ENCODE assay signal across 21 mouse cellular contexts in genomic region chr11:19813549-19813948, GRCm38 (mm10).
DNase-seq lines count a peak whose midpoint lies in the region; ATAC-seq lines count a peak whose summit lies in the region.
"Had no signal": no experiment of that assay in that cellular context is flagged by ENCODE, and none has a peak within 500 bp of the region (broad histone marks: within the 10 kb centered on the region; RNA-seq: fewer than 3 reads in every experiment).

No protein-coding gene starts in this region.

- H3K36me3 ChIP-seq in hindbrain, embryonic 12.5 days: no peaks in the 10 kb centered on the region
- H3K36me3 ChIP-seq in hindbrain, embryonic 11.5 days (ENCODE audit: control insufficient read depth, insufficient read depth, low read length): no peaks in the 10 kb centered on the region
- no peaks in the 10 kb centered on the region for H3K36me3 ChIP-seq in limb, embryonic 12.5 days
- H3K36me3 ChIP-seq in limb, embryonic 10.5 days: no peaks in the 10 kb centered on the region
- no peaks in the 10 kb centered on the region for H3K36me3 ChIP-seq in neural tube, embryonic 13.5 days
- no peaks in the 10 kb centered on the region for H3K36me3 ChIP-seq in heart, embryonic 11.5 days (ENCODE audit: control insufficient read depth, insufficient read depth, low read length)
- H3K36me3 ChIP-seq: embryonic facial prominence, embryonic 10.5 days; embryonic facial prominence, embryonic 12.5 days; forebrain, embryonic 12.5 days had no signal

- peak; percentile 56; the same call in 1 of the 2 replicates for ATAC-seq in hindbrain, embryonic 12.5 days (ENCODE audit: low FRiP score)
- ATAC-seq in hindbrain, embryonic 11.5 days (ENCODE audit: low FRiP score): no peak; the same call in 1 of the 2 replicates
- 0 out of 2 replicates have a peak, but pooled peaks have one; percentile 48 for ATAC-seq in limb, embryonic 12.5 days (ENCODE audit: insufficient number of reproducible peaks, insufficient read depth, low FRiP score, low TSS enrichment, low read depth)
- 0 out of 2 replicates have a peak, but pooled peaks have one; percentile 34 for ATAC-seq in neural tube, embryonic 13.5 days (ENCODE audit: low read depth)
- ATAC-seq in heart, embryonic 11.5 days (replicated peaks; ENCODE audit: insufficient number of reproducible peaks, low FRiP score, low TSS enrichment): no peak
- ATAC-seq: activated CD4-positive, CD25-positive, alpha-beta regulatory T cell, adult 4 months; forebrain, embryonic 14.5 days; forebrain, postnatal 0 days had no signal

- no peaks in the 10 kb centered on the region for H3K27me3 ChIP-seq in hindbrain, embryonic 12.5 days
- no peaks in the 10 kb centered on the region for H3K27me3 ChIP-seq in hindbrain, embryonic 11.5 days (ENCODE audit: control insufficient read depth, insufficient read depth, low read length)
- H3K27me3 ChIP-seq in limb, embryonic 12.5 days: peaks cover 8% of the 10 kb centered on the region; the same call in 1 of the 2 replicates
- H3K27me3 ChIP-seq in limb, embryonic 10.5 days (ENCODE audit: low read depth, poor library complexity, severe bottlenecking): 0 out of 2 replicates have a peak, but pooled peaks cover 6% of the 10 kb centered on the region
- H3K27me3 ChIP-seq in neural tube, embryonic 13.5 days: no peaks in the 10 kb centered on the region
- H3K27me3 ChIP-seq in heart, embryonic 11.5 days (ENCODE audit: control insufficient read depth, insufficient read depth, low read length): no peaks in the 10 kb centered on the region
- H3K27me3 ChIP-seq: embryonic facial prominence, embryonic 12.5 days; forebrain, embryonic 12.5 days had no signal

- H3K4me2 ChIP-seq in hindbrain, embryonic 12.5 days (replicated peaks): no peak overlapping the region
- no peak overlapping the region for H3K4me2 ChIP-seq in hindbrain, embryonic 11.5 days (replicated peaks; ENCODE audit: low read depth, low read length)
- no peak overlapping the region for H3K4me2 ChIP-seq in limb, embryonic 12.5 days
- H3K4me2 ChIP-seq in neural tube, embryonic 13.5 days: no peak overlapping the region
- H3K4me2 ChIP-seq in heart, embryonic 11.5 days: no peak overlapping the region
- H3K4me2 ChIP-seq: embryonic facial prominence, embryonic 12.5 days; forebrain, embryonic 12.5 days had no signal

- no peak overlapping the region for H3K4me3 ChIP-seq in hindbrain, embryonic 12.5 days
- H3K4me3 ChIP-seq in hindbrain, embryonic 11.5 days (ENCODE audit: low read depth, low read length): no peak overlapping the region
- H3K4me3 ChIP-seq in limb, embryonic 12.5 days (replicated peaks): no peak overlapping the region
- H3K4me3 ChIP-seq in limb, embryonic 10.5 days: no peak overlapping the region
- no peak overlapping the region for H3K4me3 ChIP-seq in neural tube, embryonic 13.5 days
- H3K4me3 ChIP-seq in heart, embryonic 11.5 days (ENCODE audit: low read depth, low read length): no peak overlapping the region
- H3K4me3 ChIP-seq: embryonic facial prominence, embryonic 10.5 days; embryonic facial prominence, embryonic 12.5 days; forebrain, embryonic 12.5 days had no signal

- 47% methylated on average over 7 of the region's 7 CpGs for WGBS in hindbrain, embryonic 12.5 days
- WGBS in hindbrain, embryonic 11.5 days: 65% methylated on average over 7 of the region's 7 CpGs
- 75% methylated on average over 7 of the region's 7 CpGs for WGBS in limb, embryonic 12.5 days
- 76% methylated on average over 7 of the region's 7 CpGs for WGBS in limb, embryonic 10.5 days
- 61% methylated on average over 7 of the region's 7 CpGs for WGBS in neural tube, embryonic 13.5 days
- 51% methylated on average over 7 of the region's 7 CpGs for WGBS in heart, embryonic 11.5 days (ENCODE audit: insufficient replicate concordance)

- no peak overlapping the region for H3K27ac ChIP-seq in hindbrain, embryonic 12.5 days
- no peak overlapping the region for H3K27ac ChIP-seq in hindbrain, embryonic 11.5 days (ENCODE audit: low read depth, low read length)
- H3K27ac ChIP-seq in limb, embryonic 12.5 days: no peak overlapping the region
- no peak overlapping the region for H3K27ac ChIP-seq in limb, embryonic 10.5 days
- H3K27ac ChIP-seq in neural tube, embryonic 13.5 days (replicated peaks): no peak overlapping the region
- no peak overlapping the region for H3K27ac ChIP-seq in heart, embryonic 11.5 days (ENCODE audit: low read depth, low read length)
- H3K27ac ChIP-seq: embryonic facial prominence, embryonic 10.5 days; embryonic facial prominence, embryonic 12.5 days; forebrain, embryonic 12.5 days had no signal

- H3K9ac ChIP-seq in hindbrain, embryonic 12.5 days: no peak overlapping the region
- no peak overlapping the region for H3K9ac ChIP-seq in hindbrain, embryonic 11.5 days (ENCODE audit: low read depth, low read length)
- no peak overlapping the region for H3K9ac ChIP-seq in limb, embryonic 12.5 days (replicated peaks)
- H3K9ac ChIP-seq in neural tube, embryonic 13.5 days: no peak overlapping the region
- no peak overlapping the region for H3K9ac ChIP-seq in heart, embryonic 11.5 days (ENCODE audit: low read depth, low read length)
- H3K9ac ChIP-seq: embryonic facial prominence, embryonic 12.5 days; forebrain, embryonic 12.5 days; forebrain, postnatal 0 days had no signal

- no peaks in the 10 kb centered on the region for H3K9me3 ChIP-seq in hindbrain, embryonic 12.5 days (replicated peaks)
- no peaks in the 10 kb centered on the region for H3K9me3 ChIP-seq in hindbrain, embryonic 11.5 days (ENCODE audit: control insufficient read depth, low read length)
- peaks cover 6% of the 10 kb centered on the region; the same call in 1 of the 2 replicates for H3K9me3 ChIP-seq in limb, embryonic 12.5 days
- no peaks in the 10 kb centered on the region for H3K9me3 ChIP-seq in limb, embryonic 10.5 days (replicated peaks)
- no peaks in the 10 kb centered on the region for H3K9me3 ChIP-seq in neural tube, embryonic 13.5 days
- H3K9me3 ChIP-seq in heart, embryonic 11.5 days (replicated peaks; ENCODE audit: control insufficient read depth, low read length): no peaks in the 10 kb centered on the region
- H3K9me3 ChIP-seq: embryonic facial prominence, embryonic 12.5 days had no signal

- H3K4me1 ChIP-seq in hindbrain, embryonic 12.5 days: peaks cover 10% of the 10 kb centered on the region
- no peaks in the 10 kb centered on the region for H3K4me1 ChIP-seq in hindbrain, embryonic 11.5 days (replicated peaks; ENCODE audit: control insufficient read depth, insufficient read depth, low read length)
- H3K4me1 ChIP-seq in limb, embryonic 12.5 days (replicated peaks): peaks cover 28% of the 10 kb centered on the region
- peaks cover 22% of the 10 kb centered on the region for H3K4me1 ChIP-seq in limb, embryonic 10.5 days
- H3K4me1 ChIP-seq in neural tube, embryonic 13.5 days (replicated peaks): peaks cover 7% of the 10 kb centered on the region; the same call in 1 of the 2 replicates
- no peaks in the 10 kb centered on the region for H3K4me1 ChIP-seq in heart, embryonic 11.5 days (ENCODE audit: control insufficient read depth, insufficient read depth, low read length)

- no peak for DNase-seq in hindbrain, embryonic 11.5 days (ENCODE audit: low spot score)
- no peak for DNase-seq in limb, embryonic 10.5 days (ENCODE audit: low spot score)
- DNase-seq in neural tube, embryonic 10.5 days (ENCODE audit: extremely low spot score, low spot score): no peak
- DNase-seq: adrenal gland, adult 8-10 months; adrenal gland, postnatal 14 days; adrenal gland, postnatal 36 days; cerebellum, adult 11-12 months; cerebellum, adult 2 months; cerebellum, adult 9-10 months; cerebellum, postnatal 10 days; cerebellum, postnatal 25 days; forebrain, postnatal 0 days had no signal

Comparison
In these comparisons a context has a peak if more than half of its experiments do, and no peak if none do; other contexts are left out.
1. ATAC-seq: peak in hindbrain, embryonic 12.5 days (single experiment), limb, embryonic 12.5 days (single experiment) and neural tube, embryonic 13.5 days (single experiment); none in hindbrain, embryonic 11.5 days (single experiment) and heart, embryonic 11.5 days (single experiment).